Mouse (Mus musculus) forebrain, embryonic 16.5 days (tissue): ENCODE results near the gene Anks1b. TPM values are rescaled to one million over a fixed set of nuclear protein-coding genes. Genes with fewer than 3 reads are reported as not detected.

Experiments
- ATAC-seq: fragments of 200-750 bp; cut with Nextera tagmentation; 2 replicates; pipeline ENCODE4 v1.8.0; 2017; ENCODE audit warnings: mild to moderate bottlenecking, moderate library complexity
- H3K27ac ChIP-seq: fragments of 300-500 bp; sonication (generic); 2 replicates; pipeline ENCODE4 v1.5.1; 2014; ENCODE audit warnings: low read length, control low read depth
- H3K27me3 ChIP-seq: fragments of 300-500 bp; sonication (generic); replicated peaks from 2 replicates; pipeline ENCODE4 v1.6.1; 2014; ENCODE audit warnings: low read length; ENCODE audit not compliant: control insufficient read depth, insufficient read depth
- H3K36me3 ChIP-seq: fragments of 300-500 bp; sonication (generic); 2 replicates; pipeline ENCODE4 v1.6.1; 2014; ENCODE audit not compliant: control insufficient read depth, insufficient read depth
- H3K4me1 ChIP-seq: fragments of 300-500 bp; sonication (generic); replicated peaks from 2 replicates; pipeline ENCODE4 v1.6.1; 2014; ENCODE audit warnings: low read length; ENCODE audit not compliant: control insufficient read depth, insufficient read depth
- H3K4me2 ChIP-seq: fragments of 300-500 bp; sonication (generic); 2 replicates; pipeline ENCODE4 v1.6.1; 2014; ENCODE audit warnings: mild to moderate bottlenecking, low read length, control low read depth
- H3K4me3 ChIP-seq: fragments of 300-500 bp; sonication (generic); replicated peaks from 2 replicates; pipeline ENCODE4 v1.5.1; 2014; ENCODE audit warnings: mild to moderate bottlenecking, low read length, control low read depth
- H3K9ac ChIP-seq: fragments of 300-500 bp; sonication (generic); replicated peaks from 2 replicates; pipeline ENCODE4 v1.6.1; 2014; ENCODE audit warnings: low read depth, low read length, control low read depth
- H3K9me3 ChIP-seq: fragments of 300-500 bp; sonication (generic); 2 replicates; pipeline ENCODE4 v1.6.1; 2016; ENCODE audit warnings: low read length; ENCODE audit not compliant: control insufficient read depth
- WGBS: fragments of 180-500 bp; shearing (Covaris S2); extraction: QIAGEN DNeasy Blood & Tissue Kit; methylation state at CpG from one replicate; pipeline ENCODE4 v1.1.7; 2014; 5-methylcytosine and 5-hydroxymethylcytosine counted together
- polyA plus RNA-seq: library from polyadenylated mRNA; unstranded; fragments of >200 nt; fragmentation: Nextera tagmentation; extraction: Ambion mirVana; gene quantifications from 2 replicates; pipeline ENCODE4 v1.2.1, GENCODE M21; 2015

The Anks1b gene
- polyA plus RNA-seq, 1 experiment from 2014 or later: 84.4 TPM

DNA sequence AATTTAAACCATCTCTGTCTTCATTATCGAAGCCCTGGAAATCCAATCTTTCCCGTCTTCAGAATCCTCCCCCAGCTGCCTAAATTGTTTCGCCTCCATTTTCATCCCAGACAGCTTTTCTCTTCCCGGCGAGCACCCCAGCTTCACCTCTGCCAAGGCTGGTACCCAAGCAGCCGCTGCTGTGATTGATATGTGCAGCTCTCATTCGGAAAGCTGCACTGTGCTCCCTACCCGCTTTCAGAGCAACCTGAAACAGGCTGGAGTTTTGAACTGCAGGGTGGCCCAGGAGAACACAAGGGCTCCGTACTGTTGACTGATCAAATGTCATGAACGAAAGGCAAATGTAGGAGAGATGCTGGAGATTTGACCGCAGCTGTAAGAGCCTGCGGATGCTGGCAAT lies 559.2 kb downstream of the Anks1b start:
- Histone ChIP-seq H3K9ac (no peak overlapping the region), H3K4me3 (no peak overlapping the region), H3K4me1 (0 out of 2 replicates have a peak, but pooled peaks cover 6% of the 10 kb centered on the region), H3K36me3 (no peaks in the 10 kb centered on the region), H3K27me3 (no peaks in the 10 kb centered on the region), H3K4me2 (peak overlapping the region; percentile 25; the same call in 1 of the 2 replicates), H3K27ac (peak overlapping the region; percentile 47; the same call in 1 of the 2 replicates), H3K9me3 (no peaks in the 10 kb centered on the region)
- no peak for ATAC-seq
- 56% methylated on average over 12 of the region's 12 CpGs for WGBS

- no peak for ATAC-seq
- Histone ChIP-seq H3K27ac (no peak overlapping the region), H3K4me2 (no peak overlapping the region), H3K36me3 (no peaks in the 10 kb centered on the region), H3K9ac (no peak overlapping the region), H3K4me3 (no peak overlapping the region), H3K9me3 (no peaks in the 10 kb centered on the region; the same call in 1 of the 2 replicates), H3K27me3 (no peaks in the 10 kb centered on the region), H3K4me1 (no peaks in the 10 kb centered on the region)
- WGBS: 86% methylated on average over 4 of the region's 4 CpGs
Observed at GRCm38 (mm10) chr10:90441036-90441435, 567.7 kb downstream of the Anks1b start.

GRCm38 (mm10) chr10:90441656-90442055 lies 568.3 kb downstream of the Anks1b start:
- Histone ChIP-seq H3K27ac (no peak overlapping the region), H3K36me3 (no peaks in the 10 kb centered on the region), H3K4me1 (no peaks in the 10 kb centered on the region), H3K9me3 (no peaks in the 10 kb centered on the region; the same call in 1 of the 2 replicates), H3K4me3 (no peak overlapping the region), H3K9ac (no peak overlapping the region), H3K4me2 (no peak overlapping the region), H3K27me3 (no peaks in the 10 kb centered on the region)
- no peak for ATAC-seq
- 27% methylated on average over 1 of the region's 1 CpGs for WGBS

DNA sequence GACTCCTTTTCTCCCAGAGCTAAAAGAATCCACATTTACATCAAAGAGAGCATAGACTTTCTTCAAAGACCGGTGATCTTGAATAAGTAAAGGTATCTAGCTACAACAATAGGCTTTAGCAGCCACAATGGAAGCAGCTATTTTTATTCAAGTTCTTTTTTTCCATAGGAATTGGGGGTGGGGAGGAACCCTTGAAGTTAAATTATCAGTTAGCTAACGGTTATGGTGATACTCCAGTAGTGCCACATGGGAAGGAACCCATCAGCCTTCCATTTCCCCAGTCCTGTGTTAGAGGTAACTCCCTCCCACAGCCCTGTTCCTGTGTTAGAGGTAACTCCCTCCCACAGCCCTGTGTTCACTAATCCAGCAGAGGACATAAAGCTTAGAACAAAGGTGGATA lies 591.6 kb downstream of the Anks1b start:
- Histone ChIP-seq H3K4me3 (no peak overlapping the region), H3K9ac (no peak overlapping the region), H3K36me3 (no peaks in the 10 kb centered on the region), H3K4me1 (no peaks in the 10 kb centered on the region), H3K9me3 (no peaks in the 10 kb centered on the region), H3K27me3 (no peaks in the 10 kb centered on the region), H3K27ac (no peak overlapping the region), H3K4me2 (no peak overlapping the region)
- no peak for ATAC-seq
- WGBS: 63% methylated on average over 2 of the region's 2 CpGs

DNA sequence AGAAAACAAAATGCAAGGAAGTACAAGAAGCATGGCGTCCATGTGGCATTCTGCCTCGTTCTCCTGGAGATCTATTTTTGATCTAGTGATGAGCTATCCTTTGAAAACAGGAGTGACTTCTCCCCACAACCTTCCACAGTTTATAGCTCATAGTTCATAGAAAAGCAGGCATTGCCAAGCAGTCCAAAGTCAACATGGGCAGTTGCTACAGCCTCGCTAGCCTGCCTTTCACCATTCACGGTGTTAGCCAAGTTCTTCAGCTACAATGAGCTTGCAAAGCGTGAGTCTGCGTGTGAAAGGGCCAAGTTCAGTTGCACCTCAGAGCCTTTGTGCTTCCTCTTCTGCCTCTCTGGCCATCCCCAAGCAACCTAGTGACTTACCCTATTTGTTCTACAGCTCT lies 592.1 kb downstream of the Anks1b start:
- Histone ChIP-seq H3K27ac (no peak overlapping the region), H3K36me3 (no peaks in the 10 kb centered on the region), H3K9ac (no peak overlapping the region), H3K27me3 (no peaks in the 10 kb centered on the region), H3K4me3 (no peak overlapping the region), H3K4me2 (no peak overlapping the region), H3K4me1 (no peaks in the 10 kb centered on the region), H3K9me3 (no peaks in the 10 kb centered on the region)
- WGBS: 87% methylated on average over 6 of the region's 6 CpGs
- ATAC-seq: no peak

GRCm38 (mm10) chr10:90467546-90467945 lies 594.2 kb downstream of the Anks1b start:
- H3K4me3 ChIP-seq: no peak overlapping the region
- H3K4me1 ChIP-seq: no peaks in the 10 kb centered on the region
- H3K36me3 ChIP-seq: no peaks in the 10 kb centered on the region
- 7% methylated on average over 1 of the region's 1 CpGs for WGBS
- H3K9me3 ChIP-seq: no peaks in the 10 kb centered on the region
- no peaks in the 10 kb centered on the region for H3K27me3 ChIP-seq
- no peak overlapping the region for H3K9ac ChIP-seq
- H3K27ac ChIP-seq: no peak overlapping the region
- no peak overlapping the region for H3K4me2 ChIP-seq
- no peak for ATAC-seq

DNA sequence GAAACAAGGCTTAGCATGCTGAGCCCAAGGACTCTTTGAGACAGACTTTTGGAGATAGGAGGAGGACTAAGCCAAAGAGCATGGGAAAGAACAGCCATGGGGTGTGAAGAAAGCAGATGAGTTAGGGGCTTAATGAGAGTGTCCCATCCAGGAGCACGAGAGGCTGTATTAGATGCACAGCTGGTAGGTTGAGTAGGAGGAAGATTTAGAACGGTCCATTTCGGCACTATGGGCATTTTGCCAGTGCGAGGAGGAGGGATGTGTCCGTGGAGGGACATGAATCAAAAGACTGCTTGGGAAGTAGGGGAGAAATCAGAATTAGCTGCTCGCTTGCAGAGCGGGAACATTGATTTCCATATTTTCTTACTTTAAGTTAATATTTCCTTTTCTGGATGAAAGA lies 620.1 kb downstream of the Anks1b start:
- 77% methylated on average over 7 of the region's 7 CpGs for WGBS
- peaks cover 10% of the 10 kb centered on the region for H3K4me1 ChIP-seq
- H3K27me3 ChIP-seq: no peaks in the 10 kb centered on the region
- H3K27ac ChIP-seq: peak overlapping the region; percentile 25; the same call in 1 of the 2 replicates
- H3K9me3 ChIP-seq: no peaks in the 10 kb centered on the region
- no peak overlapping the region for H3K4me3 ChIP-seq
- ATAC-seq: no peak
- no peak overlapping the region for H3K9ac ChIP-seq
- H3K36me3 ChIP-seq: no peaks in the 10 kb centered on the region
- no peak overlapping the region for H3K4me2 ChIP-seq

DNA sequence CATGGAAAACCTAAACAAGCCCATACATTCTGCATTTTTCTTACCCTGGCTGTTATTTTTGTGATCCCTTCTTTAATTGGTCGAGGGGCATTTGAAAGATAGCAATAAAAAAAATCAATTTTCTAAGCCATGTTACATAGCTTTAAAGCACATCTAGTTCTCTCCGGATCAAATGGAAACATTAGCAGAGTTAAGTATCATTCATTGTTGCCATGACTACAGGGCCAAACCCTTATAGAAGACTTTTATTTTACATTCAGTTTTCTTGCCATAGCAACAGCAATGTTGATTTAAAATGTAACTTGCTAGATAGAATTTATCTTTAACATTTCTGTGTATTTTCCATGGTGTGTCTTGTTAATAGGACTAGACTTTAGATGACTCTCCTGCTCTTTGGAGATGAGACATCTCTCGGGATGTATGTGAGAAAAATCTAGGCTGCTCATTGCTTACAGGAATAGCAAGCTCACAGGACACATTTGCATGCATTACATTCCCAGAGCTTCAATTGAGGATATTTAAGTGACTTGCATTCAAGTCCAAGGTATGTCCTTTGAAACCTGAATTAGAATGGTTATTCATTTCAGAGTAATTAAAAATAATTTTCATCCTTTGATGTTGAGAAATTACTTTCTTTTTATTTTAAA lies 620.8 kb downstream of the Anks1b start:
- Histone ChIP-seq H3K4me2 (no peak overlapping the region), H3K27me3 (no peaks in the 10 kb centered on the region), H3K4me3 (no peak overlapping the region), H3K36me3 (no peaks in the 10 kb centered on the region), H3K4me1 (peaks cover 10% of the 10 kb centered on the region), H3K9me3 (no peaks in the 10 kb centered on the region), H3K9ac (no peak overlapping the region), H3K27ac (peak overlapping the region; percentile 37; the same call in 1 of the 2 replicates)
- WGBS: 61% methylated on average over 3 of the region's 3 CpGs
- ATAC-seq: no peak

DNA sequence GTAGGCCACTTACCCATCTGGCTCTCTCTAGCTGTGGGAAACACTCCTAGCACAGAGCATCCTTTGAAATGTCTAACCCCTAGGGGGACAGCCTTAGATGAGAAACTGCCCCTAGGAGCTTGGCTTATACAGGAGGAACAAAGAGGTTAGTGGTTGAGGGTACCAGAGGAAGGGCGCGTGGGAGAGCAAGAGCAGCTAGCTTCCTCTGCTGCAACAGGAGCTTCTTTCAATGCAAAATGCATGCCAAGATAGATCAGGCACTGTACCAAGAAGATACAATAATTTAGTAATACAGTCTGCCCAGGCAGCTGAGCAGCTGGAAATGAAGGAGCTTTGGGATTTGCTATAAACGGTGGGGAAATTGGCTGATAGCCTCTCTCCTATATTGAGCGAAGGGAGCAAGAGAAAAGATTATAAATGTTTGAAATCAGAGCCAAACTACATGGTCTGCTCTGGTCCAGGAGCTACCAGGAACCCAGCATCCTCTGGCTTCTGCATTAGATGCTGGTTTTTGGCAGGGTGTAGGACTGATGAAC lies 621.7 kb downstream of the Anks1b start:
- H3K4me3 ChIP-seq: no peak overlapping the region
- H3K36me3 ChIP-seq: no peaks in the 10 kb centered on the region
- peak overlapping the region; percentile 68 for H3K27ac ChIP-seq
- ATAC-seq: peak; percentile 76
- no peak overlapping the region for H3K9ac ChIP-seq
- peaks cover 10% of the 10 kb centered on the region for H3K4me1 ChIP-seq
- WGBS: 49% methylated on average over 4 of the region's 4 CpGs
- no peaks in the 10 kb centered on the region for H3K9me3 ChIP-seq
- H3K4me2 ChIP-seq: no peak overlapping the region
- no peaks in the 10 kb centered on the region for H3K27me3 ChIP-seq
